Mouse (Mus musculus): ENCODE results near the gene Ints6. TPM values are rescaled to one million over a fixed set of nuclear protein-coding genes. Genes with fewer than 3 reads are reported as not detected.

The Ints6 gene
- polyA plus RNA-seq, 1 experiment: 0.97 TPM

- no peak for TF ChIP-seq GATA1 (IDR thresholded peaks at IDR 0.05; ENCODE audit: low read length)
- no peak for TF ChIP-seq TAL1 (IDR thresholded peaks at IDR 0.05; ENCODE audit: low read length)
- H3K4me1 ChIP-seq (ENCODE audit: control insufficient read depth): no peaks in the 10 kb centered on the region
- no peak overlapping the region for H3K4me3 ChIP-seq (replicated peaks)
- H3K27me3 ChIP-seq (ENCODE audit: control insufficient read depth): no peaks in the 10 kb centered on the region
- H3K9me3 ChIP-seq (ENCODE audit: control insufficient read depth, low read length): no peaks in the 10 kb centered on the region
- no peaks in the 10 kb centered on the region for H3K36me3 ChIP-seq (ENCODE audit: control insufficient read depth)
Measured at GRCm38 (mm10) chr14:62640396-62640795, 120.6 kb downstream of the Ints6 start.

GRCm38 (mm10) chr14:62639551-62639950, 121.4 kb downstream of the Ints6 start:
- no peaks in the 10 kb centered on the region for H3K9me3 ChIP-seq (ENCODE audit: control insufficient read depth, low read length)
- TF ChIP-seq TAL1 (IDR thresholded peaks at IDR 0.05; ENCODE audit: low read length) (no peak), GATA1 (IDR thresholded peaks at IDR 0.05; ENCODE audit: low read length) (no peak)
- H3K36me3 ChIP-seq (ENCODE audit: control insufficient read depth): no peaks in the 10 kb centered on the region
- no peaks in the 10 kb centered on the region for H3K4me1 ChIP-seq (ENCODE audit: control insufficient read depth)
- H3K27me3 ChIP-seq (ENCODE audit: control insufficient read depth): no peaks in the 10 kb centered on the region
- no peak overlapping the region for H3K4me3 ChIP-seq (replicated peaks)

GRCm38 (mm10) chr14:62639111-62639510, 121.9 kb downstream of the Ints6 start:
- Histone ChIP-seq H3K9me3 (ENCODE audit: control insufficient read depth, low read length) (no peaks in the 10 kb centered on the region), H3K27me3 (ENCODE audit: control insufficient read depth) (no peaks in the 10 kb centered on the region), H3K36me3 (ENCODE audit: control insufficient read depth) (no peaks in the 10 kb centered on the region), H3K4me3 (replicated peaks) (no peak overlapping the region), H3K4me1 (ENCODE audit: control insufficient read depth) (no peaks in the 10 kb centered on the region)
- no peak for TF ChIP-seq TAL1 (IDR thresholded peaks at IDR 0.05; ENCODE audit: low read length)
- TF ChIP-seq GATA1 (IDR thresholded peaks at IDR 0.05; ENCODE audit: low read length): no peak

- no peaks in the 10 kb centered on the region for H3K4me1 ChIP-seq (ENCODE audit: control insufficient read depth)
- no peaks in the 10 kb centered on the region for H3K9me3 ChIP-seq (ENCODE audit: control insufficient read depth, low read length)
- H3K27me3 ChIP-seq (ENCODE audit: control insufficient read depth): no peaks in the 10 kb centered on the region
- TF ChIP-seq TAL1 (IDR thresholded peaks at IDR 0.05; ENCODE audit: low read length): no peak
- TF ChIP-seq GATA1 (IDR thresholded peaks at IDR 0.05; ENCODE audit: low read length): no peak
- H3K4me3 ChIP-seq (replicated peaks): no peak overlapping the region
- H3K36me3 ChIP-seq (ENCODE audit: control insufficient read depth): no peaks in the 10 kb centered on the region
Measured at GRCm38 (mm10) chr14:62638345-62638702, 122.6 kb downstream of the Ints6 start.

GRCm38 (mm10) chr14:62637436-62638344, 123.3 kb downstream of the Ints6 start:
- H3K27me3 ChIP-seq (ENCODE audit: control insufficient read depth): no peaks in the 10 kb centered on the region
- no peaks in the 10 kb centered on the region for H3K4me1 ChIP-seq (ENCODE audit: control insufficient read depth)
- no peak for TF ChIP-seq GATA1 (IDR thresholded peaks at IDR 0.05; ENCODE audit: low read length)
- TF ChIP-seq TAL1 (IDR thresholded peaks at IDR 0.05; ENCODE audit: low read length): no peak
- no peaks in the 10 kb centered on the region for H3K9me3 ChIP-seq (ENCODE audit: control insufficient read depth, low read length)
- no peak overlapping the region for H3K4me3 ChIP-seq (replicated peaks)
- H3K36me3 ChIP-seq (ENCODE audit: control insufficient read depth): no peaks in the 10 kb centered on the region

GRCm38 (mm10) chr14:62627951-62628350, 133.0 kb downstream of the Ints6 start:
- Histone ChIP-seq H3K36me3 (ENCODE audit: control insufficient read depth) (no peaks in the 10 kb centered on the region), H3K4me3 (replicated peaks) (no peak overlapping the region), H3K4me1 (ENCODE audit: control insufficient read depth) (no peaks in the 10 kb centered on the region), H3K27me3 (ENCODE audit: control insufficient read depth) (no peaks in the 10 kb centered on the region), H3K9me3 (ENCODE audit: control insufficient read depth, low read length) (no peaks in the 10 kb centered on the region)
- TF ChIP-seq GATA1 (IDR thresholded peaks at IDR 0.05; ENCODE audit: low read length) (no peak), TAL1 (IDR thresholded peaks at IDR 0.05; ENCODE audit: low read length) (no peak)

Other genes with a start within 250 kb of the Ints6 start
- gene Fam124a, start 205.4 kb downstream of the Ints6 start, polyA plus RNA-seq (2012): 0.41 TPM in 1 of 2 replicates, not detected in the other
- gene Gm4131, start 194.2 kb downstream of the Ints6 start, polyA plus RNA-seq (2012): not detected in 2 replicates
- gene Serpine3, start 97.5 kb downstream of the Ints6 start, polyA plus RNA-seq (2012): not detected in 2 replicates
- gene Wdfy2, start 76.5 kb upstream of the Ints6 start, polyA plus RNA-seq (2012): under 0.01 and 0.01 TPM in 2 replicates
- gene Defb48, start 223.3 kb upstream of the Ints6 start, polyA plus RNA-seq (2012): not detected in 2 replicates
- gene Defb47, start 236.9 kb upstream of the Ints6 start, polyA plus RNA-seq (2012): not detected in 2 replicates